Mouse (Mus musculus) hematopoietic stem cell, adult 5-6 weeks (primary cell): ENCODE data around the gene Nos3. TPM values are rescaled to one million over a fixed set of nuclear protein-coding genes. Genes with fewer than 3 reads are reported as not detected.

Experiments used
- ATAC-seq, 2 experiments: fragments of 125-278 bp in 1 of 2; replicated peaks in 1 of 2; 2 replicates each; pipeline ENCODE4 v1.8.0; 2016 to 2017; ENCODE audit warnings: inconsistent platforms in 2 of 2, mild to moderate bottlenecking in 2 of 2, moderate number of reproducible peaks in 2 of 2, low read depth in 1 of 2, moderate TSS enrichment in 1 of 2; ENCODE audit not compliant: low FRiP score in 2 of 2, poor library complexity in 2 of 2, severe bottlenecking in 2 of 2, insufficient read depth in 1 of 2, low TSS enrichment in 1 of 2
- total RNA-seq: library from RNA; stranded (forward); fragments of 172-1452, 232-1000 nt; gene quantifications from 2 replicates; pipeline ENCODE4 v1.2.3, GENCODE M21; 2017

The Nos3 gene
- total RNA-seq: not detected in 2 replicates

- ATAC-seq: no peak
These were observed at the start of gene Nos3 for GRCm38 (mm10) chr5:24364508-24364907. Gene Nos3 (plus strand): TSS chr5:24364810.

- peak; percentile 68 to 81 for ATAC-seq
These were observed 44.7 kb upstream of the Nos3 start for GRCm38 (mm10) chr5:24319776-24320466.

- ATAC-seq: peak; percentile 74 to 77
These were observed 44.2 kb upstream of the Nos3 start for GRCm38 (mm10) chr5:24320467-24320813.

- no peak for ATAC-seq
These were observed 43.7 kb upstream of the Nos3 start for GRCm38 (mm10) chr5:24320894-24321293.

- ATAC-seq: no peak
These were observed 42.6 kb upstream of the Nos3 start for GRCm38 (mm10) chr5:24321711-24322682.

- no peak for ATAC-seq
These were observed 39.4 kb upstream of the Nos3 start for GRCm38 (mm10) chr5:24325251-24325650.

GRCm38 (mm10) chr5:24326166-24326841 lies 38.3 kb upstream of the Nos3 start:
- ATAC-seq: no peak

- no peak for ATAC-seq
These were observed 37.7 kb upstream of the Nos3 start for GRCm38 (mm10) chr5:24326842-24327417.

GRCm38 (mm10) chr5:24328813-24329211 lies 35.8 kb upstream of the Nos3 start:
- ATAC-seq: no peak

GRCm38 (mm10) chr5:24329212-24329964 lies 35.2 kb upstream of the Nos3 start:
- peak; percentile 60 to 61 for ATAC-seq

- ATAC-seq: 0 out of 4 replicates have a peak, but pooled peaks of 1 of the 2 experiments have one; percentile 5
These were observed 34.7 kb upstream of the Nos3 start for GRCm38 (mm10) chr5:24329965-24330298.

GRCm38 (mm10) chr5:24332401-24332800 lies 32.2 kb upstream of the Nos3 start:
- ATAC-seq: no peak

- no peak for ATAC-seq
These were observed 29.9 kb upstream of the Nos3 start for GRCm38 (mm10) chr5:24334749-24335148.

GRCm38 (mm10) chr5:24335888-24336511 lies 28.6 kb upstream of the Nos3 start:
- ATAC-seq: peak in 1 of 2 experiments; percentile 52; a peak in 2 of 4 replicates

- ATAC-seq: no peak
These were observed 27.2 kb upstream of the Nos3 start for GRCm38 (mm10) chr5:24337366-24337765.

GRCm38 (mm10) chr5:24337821-24338220 lies 26.8 kb upstream of the Nos3 start:
- ATAC-seq: peak; percentile 25 to 43; a peak in 2 of 4 replicates
